Mouse (Mus musculus) spleen, adult 2 months (tissue): ENCODE data around the gene Nek7. TPM values are rescaled to one million over a fixed set of nuclear protein-coding genes. Genes with fewer than 3 reads are reported as not detected.

Source experiments
- DNase-seq, 2 experiments: peaks; one replicate each; pipeline versions ENCODE4 v3.0.0 to v3.0.0-alpha.2; 2012 to 2021; ENCODE audit warnings: low spot score in 2 of 2, low read depth in 1 of 2
- H3K27ac ChIP-seq: fragments of 200-500 bp; 2 replicates; pipeline ENCODE4 v1.5.1; 2012; ENCODE audit warnings: low read length, inconsistent platforms; ENCODE audit not compliant: insufficient read depth
- H3K27me3 ChIP-seq: fragments of 200-500 bp; 2 replicates; pipeline ENCODE4 v1.6.1; 2012; ENCODE audit warnings: mild to moderate bottlenecking, moderate library complexity, low read length, inconsistent platforms; ENCODE audit not compliant: control insufficient read depth, insufficient read depth
- H3K36me3 ChIP-seq: fragments of 200-500 bp; 2 replicates; pipeline ENCODE4 v1.6.1; 2012; ENCODE audit warnings: mild to moderate bottlenecking, low read length, inconsistent platforms; ENCODE audit not compliant: control insufficient read depth, insufficient read depth
- H3K4me1 ChIP-seq: fragments of 200-500 bp; 2 replicates; pipeline ENCODE4 v1.6.1; 2011; ENCODE audit warnings: inconsistent platforms; ENCODE audit not compliant: control insufficient read depth, insufficient read depth, insufficient read length
- H3K4me3 ChIP-seq: fragments of 200-500 bp; 2 replicates; pipeline ENCODE4 v1.5.1; 2011; ENCODE audit warnings: mild to moderate bottlenecking, inconsistent platforms; ENCODE audit not compliant: insufficient read depth, insufficient read length; ENCODE audit errors: extremely low read depth
- CTCF ChIP-seq: fragments of 200-500 bp; IDR thresholded peaks from 2 replicates; pipeline ENCODE4 v1.5.1; 2011; ENCODE audit warnings: mild to moderate bottlenecking, inconsistent platforms; ENCODE audit not compliant: insufficient read depth, insufficient read length, insufficient replicate concordance; ENCODE audit errors: extremely low read depth
- POLR2A ChIP-seq: fragments of 200-500 bp; IDR thresholded peaks from 2 replicates; pipeline ENCODE4 v1.6.1; 2011; ENCODE audit warnings: low read depth, low read length, inconsistent platforms
- WGBS: fragments of 180-500 bp; shearing (Covaris S2); methylation state at CpG from one replicate; pipeline ENCODE4 v1.1.7; 2018; 5-methylcytosine and 5-hydroxymethylcytosine counted together
- polyA plus RNA-seq: library from polyadenylated mRNA; depleted of rRNA; stranded (reverse); fragments of >200 nt; gene quantifications from 2 replicates; pipeline ENCODE4 v1.2.3, GENCODE M21; 2012

Nek7 gene
- polyA plus RNA-seq, 1 experiment = 6.5 TPM

GRCm38 (mm10) chr1:138507014-138507413, 112.9 kb downstream of the Nek7 start:
- no peak for DNase-seq
- no peaks in the 10 kb centered on the region for H3K27me3 ChIP-seq
- H3K4me3 ChIP-seq = no peak overlapping the region
- no peak overlapping the region for H3K27ac ChIP-seq
- no peaks in the 10 kb centered on the region for H3K4me1 ChIP-seq
- WGBS = 44% methylated on average over 4 of the region's 4 CpGs
- TF ChIP-seq CTCF (no peak), POLR2A (no peak)
- H3K36me3 ChIP-seq = 0 out of 2 replicates have a peak, but pooled peaks cover 3% of the 10 kb centered on the region

GRCm38 (mm10) chr1:138504228-138504627, 115.7 kb downstream of the Nek7 start:
- Histone ChIP-seq H3K4me3 (no peak overlapping the region), H3K36me3 (peaks cover 9% of the 10 kb centered on the region; the same call in 1 of the 2 replicates), H3K27ac (no peak overlapping the region), H3K4me1 (no peaks in the 10 kb centered on the region), H3K27me3 (no peaks in the 10 kb centered on the region)
- no peak for DNase-seq
- TF ChIP-seq POLR2A = no peak
- TF ChIP-seq CTCF = no peak
- WGBS = 89% methylated on average over 5 of the region's 5 CpGs

GRCm38 (mm10) chr1:138500691-138501090, 119.2 kb downstream of the Nek7 start:
- H3K36me3 ChIP-seq = peaks cover 19% of the 10 kb centered on the region
- WGBS = 93% methylated on average over 6 of the region's 6 CpGs
- H3K27me3 ChIP-seq = no peaks in the 10 kb centered on the region
- H3K4me1 ChIP-seq = no peaks in the 10 kb centered on the region
- no peak overlapping the region for H3K4me3 ChIP-seq
- TF ChIP-seq POLR2A (no peak), CTCF (no peak)
- DNase-seq = no peak
- no peak overlapping the region for H3K27ac ChIP-seq

GRCm38 (mm10) chr1:138500155-138500554, 119.8 kb downstream of the Nek7 start:
- TF ChIP-seq CTCF (no peak), POLR2A (no peak)
- Histone ChIP-seq H3K27ac (no peak overlapping the region), H3K4me3 (no peak overlapping the region), H3K4me1 (no peaks in the 10 kb centered on the region), H3K36me3 (peaks cover 19% of the 10 kb centered on the region), H3K27me3 (no peaks in the 10 kb centered on the region)
- no peak for DNase-seq
- WGBS = 93% methylated on average over 10 of the region's 10 CpGs

- no peak overlapping the region for H3K4me3 ChIP-seq
- no peak for DNase-seq
- H3K4me1 ChIP-seq = no peaks in the 10 kb centered on the region
- TF ChIP-seq POLR2A = no peak
- no peak for TF ChIP-seq CTCF
- H3K27me3 ChIP-seq = no peaks in the 10 kb centered on the region
- WGBS = 94% methylated on average over 9 of the region's 9 CpGs
- no peak overlapping the region for H3K27ac ChIP-seq
- H3K36me3 ChIP-seq = peaks cover 19% of the 10 kb centered on the region
Observed at GRCm38 (mm10) chr1:138499461-138499860, 120.5 kb downstream of the Nek7 start.

- H3K4me1 ChIP-seq = no peaks in the 10 kb centered on the region
- TF ChIP-seq POLR2A (no peak), CTCF (no peak)
- DNase-seq = no peak
- peaks cover 5% of the 10 kb centered on the region for H3K36me3 ChIP-seq
- no peak overlapping the region for H3K27ac ChIP-seq
- H3K4me3 ChIP-seq = no peak overlapping the region
- 96% methylated on average over 6 of the region's 6 CpGs for WGBS
- no peaks in the 10 kb centered on the region for H3K27me3 ChIP-seq
Observed at GRCm38 (mm10) chr1:138491382-138492097, 128.4 kb downstream of the Nek7 start.

- H3K4me3 ChIP-seq = no peak overlapping the region
- H3K36me3 ChIP-seq = peaks cover 8% of the 10 kb centered on the region
- no peak for TF ChIP-seq POLR2A
- TF ChIP-seq CTCF = peak; percentile 7; the same call in 1 of the 2 replicates
- no peaks in the 10 kb centered on the region for H3K4me1 ChIP-seq
- no peak for DNase-seq
- WGBS = 89% methylated on average over 5 of the region's 5 CpGs
- H3K27ac ChIP-seq = no peak overlapping the region
- H3K27me3 ChIP-seq = no peaks in the 10 kb centered on the region
Observed at GRCm38 (mm10) chr1:138487569-138487968, 132.4 kb downstream of the Nek7 start.
